In the genomic region with DNA sequence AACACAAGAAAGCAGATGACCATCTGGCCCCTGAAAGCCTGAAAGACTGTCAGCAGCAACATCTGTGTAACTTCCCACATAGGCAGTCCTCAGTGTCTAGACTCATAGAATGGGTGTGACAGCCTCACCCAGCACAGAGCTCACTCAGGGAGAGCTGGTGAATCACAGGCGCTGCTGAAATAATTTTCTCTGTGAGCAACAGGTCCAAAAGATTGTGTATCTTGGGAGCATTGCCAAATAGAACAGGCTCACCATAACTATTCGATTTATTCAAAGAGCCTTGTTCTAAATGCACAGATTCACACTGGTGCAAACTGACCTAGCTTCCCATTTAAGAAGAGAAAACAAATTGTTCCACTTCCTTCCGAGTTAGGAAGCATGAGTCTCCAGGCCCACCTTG, we compare ENCODE assay signal across 12 mouse cellular contexts.
"Had no signal": no experiment of that assay in that cellular context is flagged by ENCODE, and none has a peak within 500 bp of the region (broad histone marks: within the 10 kb centered on the region; RNA-seq: fewer than 3 reads in every experiment).

No protein-coding gene starts in this region.

- H3K4me2 ChIP-seq: liver, embryonic 11.5 days; liver, embryonic 15.5 days; lung, embryonic 15.5 days; midbrain, embryonic 13.5 days; stomach, embryonic 15.5 days had no signal

- H3K27ac ChIP-seq: kidney, postnatal 0 days; layer of hippocampus, adult 2 months; liver, embryonic 15.5 days; lung, embryonic 15.5 days; midbrain, embryonic 13.5 days; stomach, embryonic 15.5 days had no signal

- H3K4me1 ChIP-seq: liver, embryonic 15.5 days had no signal

- H3K9ac ChIP-seq: liver, embryonic 15.5 days; lung, embryonic 15.5 days; midbrain, embryonic 13.5 days; stomach, embryonic 15.5 days had no signal

- DNase-seq: kidney, adult 11 months; kidney, adult 9 months; kidney, postnatal 4 days; thymus, adult 2 months; thymus, postnatal 25 days had no signal

- H3K36me3 ChIP-seq: liver, embryonic 15.5 days; lung, embryonic 15.5 days; midbrain, embryonic 13.5 days; stomach, embryonic 15.5 days had no signal

- H3K4me3 ChIP-seq: layer of hippocampus, adult 2 months; liver, embryonic 15.5 days; lung, embryonic 15.5 days; midbrain, embryonic 13.5 days; stomach, embryonic 15.5 days had no signal

- ATAC-seq: midbrain, embryonic 13.5 days had no signal

- H3K9me3 ChIP-seq: liver, embryonic 15.5 days; lung, embryonic 15.5 days; midbrain, embryonic 13.5 days; stomach, embryonic 15.5 days had no signal
